Mouse (Mus musculus) right cerebral cortex, adult 2 months (tissue): ENCODE data around the gene Dip2a.

Source experiments
- DNase-seq, 2 experiments: peaks; one replicate each; pipeline ENCODE4 v3.0.0; 2021 to 2022; ENCODE audit warnings: low spot score in 2 of 2

Gene Dip2a

GRCm38 (mm10) chr10:76344711-76345539 is at the start of gene Dip2a:
Gene Dip2a, minus strand, starts transcription at chr10:76345291.
- peak; percentile 90 to 97 for DNase-seq

- DNase-seq: no peak
Measured at GRCm38 (mm10) chr10:76392596-76392995, 47.5 kb upstream of the Dip2a start.

GRCm38 (mm10) chr10:76391786-76392185 is 46.7 kb upstream of the Dip2a start:
- peak in 1 of 2 experiments; percentile 25 for DNase-seq

- no peak for DNase-seq
Measured at GRCm38 (mm10) chr10:76391166-76391565, 46.1 kb upstream of the Dip2a start.

GRCm38 (mm10) chr10:76374981-76375380 is 29.9 kb upstream of the Dip2a start:
- DNase-seq: no peak

GRCm38 (mm10) chr10:76371736-76372135 is 26.6 kb upstream of the Dip2a start:
- DNase-seq: peak; percentile 27 to 34

GRCm38 (mm10) chr10:76368766-76369165 is 23.7 kb upstream of the Dip2a start:
- DNase-seq: peak; percentile 48 to 62

- DNase-seq: no peak
Measured at GRCm38 (mm10) chr10:76363233-76363632, 18.1 kb upstream of the Dip2a start.

GRCm38 (mm10) chr10:76358468-76358867 is 13.4 kb upstream of the Dip2a start:
- peak; percentile 47 to 62 for DNase-seq

GRCm38 (mm10) chr10:76357286-76357875 is 12.3 kb upstream of the Dip2a start:
- peak in 1 of 2 experiments; percentile 27 for DNase-seq

GRCm38 (mm10) chr10:76354974-76355373 is 9.9 kb upstream of the Dip2a start:
- DNase-seq: no peak

- no peak for DNase-seq
Measured at GRCm38 (mm10) chr10:76353986-76354385, 8.9 kb upstream of the Dip2a start.

GRCm38 (mm10) chr10:76351953-76352352 is 6.9 kb upstream of the Dip2a start:
- no peak for DNase-seq

GRCm38 (mm10) chr10:76346589-76346988 is 1.5 kb upstream of the Dip2a start:
- DNase-seq: peak; percentile 54 to 55

GRCm38 (mm10) chr10:76346043-76346491 is 976 bp upstream of the Dip2a start:
- no peak for DNase-seq

GRCm38 (mm10) chr10:76345540-76345902 is 430 bp upstream of the Dip2a start:
- no peak for DNase-seq

- DNase-seq: no peak
Measured at GRCm38 (mm10) chr10:76334350-76334749, 10.7 kb downstream of the Dip2a start.

GRCm38 (mm10) chr10:76332040-76332439 is 13.1 kb downstream of the Dip2a start:
- DNase-seq: no peak

- no peak for DNase-seq
Measured at GRCm38 (mm10) chr10:76329093-76329492, 16.0 kb downstream of the Dip2a start.

GRCm38 (mm10) chr10:76328574-76328973 is 16.5 kb downstream of the Dip2a start:
- DNase-seq: no peak

- DNase-seq: peak; percentile 43 to 53
Measured at GRCm38 (mm10) chr10:76326304-76327006, 18.6 kb downstream of the Dip2a start.

- no peak for DNase-seq
Measured at GRCm38 (mm10) chr10:76317623-76318022, 27.5 kb downstream of the Dip2a start.
